Mouse (Mus musculus) 3T3-L1 (cell line): ENCODE results near the gene Fmo1.

ENCODE experiments used
- DNase-seq: peaks from one replicate; pipeline ENCODE4 v3.0.0-alpha.2; 2015; ENCODE audit warnings: low read depth, low spot score

Fmo1 gene

GRCm38 (mm10) chr1:162862328-162862727 lies 4.1 kb downstream of the Fmo1 start:
- no peak for DNase-seq

- DNase-seq = no peak
Measured at GRCm38 (mm10) chr1:162859996-162860605, 6.3 kb downstream of the Fmo1 start.

DNA sequence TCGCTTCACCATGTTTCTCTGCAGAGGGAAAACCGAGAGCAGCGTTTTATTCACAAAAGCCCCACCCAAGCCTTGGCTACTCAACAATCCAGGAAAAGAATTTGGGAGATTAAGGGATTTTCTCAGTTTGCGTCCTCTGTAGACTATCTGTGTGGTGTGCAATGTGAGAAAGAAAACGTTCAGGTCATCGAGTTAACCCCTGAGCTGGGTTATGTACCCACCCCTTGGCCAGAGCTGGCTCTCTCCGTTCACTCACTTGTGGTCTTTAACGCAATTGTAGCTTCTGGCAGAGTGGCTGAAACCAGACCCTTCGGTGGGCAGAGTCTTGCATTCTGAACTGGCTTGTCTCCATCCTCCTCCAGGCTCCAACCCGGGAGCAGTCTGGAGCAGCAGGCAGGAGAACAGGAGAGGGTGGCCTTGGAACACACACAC lies 6.8 kb downstream of the Fmo1 start:
- no peak for DNase-seq

GRCm38 (mm10) chr1:162858748-162859130 lies 7.7 kb downstream of the Fmo1 start:
- DNase-seq = no peak

GRCm38 (mm10) chr1:162857766-162858747 lies 8.4 kb downstream of the Fmo1 start:
- DNase-seq = no peak

- DNase-seq = no peak
Measured at GRCm38 (mm10) chr1:162853812-162854482, 12.5 kb downstream of the Fmo1 start.

GRCm38 (mm10) chr1:162847554-162847953 lies 18.9 kb downstream of the Fmo1 start:
- DNase-seq = no peak

DNA sequence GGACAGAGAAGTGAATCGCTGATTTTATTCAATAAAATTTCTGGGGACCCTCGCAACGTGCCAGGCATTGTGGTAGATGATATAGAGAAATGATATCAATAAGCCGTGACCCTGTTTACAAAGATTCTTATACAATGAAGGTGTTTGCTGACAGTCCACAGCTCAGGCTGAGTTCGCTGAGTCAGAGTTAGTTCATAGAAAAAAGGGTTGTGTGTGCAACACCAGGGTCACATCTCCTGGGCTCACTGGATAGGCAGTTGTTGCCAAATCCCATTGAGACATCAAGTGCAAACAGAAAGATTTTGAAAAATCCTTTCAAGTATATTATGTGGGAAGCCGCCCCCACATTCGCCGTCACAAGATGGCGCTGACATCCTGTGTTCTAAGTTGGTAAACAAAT lies 26.2 kb downstream of the Fmo1 start:
- no peak for DNase-seq

DNA sequence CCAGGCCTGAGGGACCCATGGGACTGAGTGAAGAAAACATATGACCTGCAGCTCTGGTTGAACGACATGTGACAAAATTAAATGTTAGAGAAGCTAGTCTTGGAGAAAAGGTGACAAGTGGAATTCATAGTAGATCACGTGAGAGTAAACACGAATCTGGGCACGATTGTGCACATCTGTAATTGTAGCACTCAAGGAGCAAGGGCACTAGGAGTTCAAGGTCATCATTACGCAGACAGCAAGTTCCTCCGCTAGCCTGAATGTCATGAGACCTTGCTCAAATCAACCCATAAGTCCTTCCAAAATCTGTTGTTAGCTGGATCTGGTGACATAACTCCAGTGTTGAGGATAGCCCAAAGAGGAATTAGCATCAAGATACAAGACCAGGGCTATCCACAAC lies 27.4 kb downstream of the Fmo1 start:
- no peak for DNase-seq

GRCm38 (mm10) chr1:162834342-162834741 lies 32.1 kb downstream of the Fmo1 start:
- DNase-seq = no peak

DNA sequence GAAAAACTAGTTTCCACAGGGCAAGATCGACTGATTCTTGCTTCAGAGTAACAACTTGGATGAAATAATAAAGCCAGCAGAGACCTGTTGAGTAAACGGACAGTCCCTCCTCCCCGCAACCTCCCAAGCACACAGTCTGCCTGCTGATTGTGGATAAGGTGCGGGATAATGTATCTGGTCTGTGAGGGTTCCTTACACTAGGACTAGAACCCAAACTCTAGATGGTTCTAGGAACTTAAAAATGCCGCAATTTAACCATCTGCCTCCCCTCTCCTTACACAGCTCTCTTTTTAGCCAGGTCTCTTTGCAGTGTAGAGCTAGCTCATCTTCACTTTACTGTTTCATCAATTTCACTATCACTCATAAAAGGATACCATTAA lies 33.8 kb downstream of the Fmo1 start:
- DNase-seq = no peak

DNA sequence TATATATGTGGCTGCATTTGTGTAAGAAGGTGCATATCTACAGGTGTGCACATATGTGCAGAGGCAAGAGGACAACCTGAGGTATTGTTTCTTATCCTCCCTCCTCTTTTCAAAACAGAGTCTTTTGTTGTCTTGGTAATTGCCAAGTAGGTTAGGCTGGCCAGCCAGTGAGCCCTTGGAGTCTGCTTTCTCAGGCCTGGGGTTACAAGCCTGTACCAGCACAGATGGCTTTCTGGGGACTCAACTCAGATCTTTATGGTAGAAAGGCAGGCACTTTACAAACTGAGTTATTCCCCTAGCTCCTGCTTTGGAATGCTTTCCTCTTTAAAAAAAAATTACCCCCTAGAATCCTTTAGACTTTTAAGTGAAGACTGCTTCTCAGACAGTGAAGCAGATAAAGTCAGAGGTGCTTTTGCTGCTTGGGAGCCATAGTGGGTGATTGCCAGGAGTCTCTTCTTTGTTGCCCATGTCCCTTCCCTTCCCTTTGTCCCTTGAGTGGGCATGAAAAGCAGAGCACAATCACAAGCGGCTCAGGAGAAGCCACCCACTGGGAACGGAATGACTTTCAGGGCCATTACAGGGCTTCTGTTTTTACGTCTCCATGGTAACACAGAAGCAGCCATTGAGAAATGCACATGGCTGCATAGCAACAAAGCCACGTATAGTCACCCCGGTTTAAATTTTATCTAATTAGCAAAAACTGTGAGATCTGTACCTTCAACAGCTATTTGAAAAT lies 34.4 kb downstream of the Fmo1 start:
- no peak for DNase-seq

- no peak for DNase-seq
Measured at GRCm38 (mm10) chr1:162819280-162819679, 47.1 kb downstream of the Fmo1 start.

DNA sequence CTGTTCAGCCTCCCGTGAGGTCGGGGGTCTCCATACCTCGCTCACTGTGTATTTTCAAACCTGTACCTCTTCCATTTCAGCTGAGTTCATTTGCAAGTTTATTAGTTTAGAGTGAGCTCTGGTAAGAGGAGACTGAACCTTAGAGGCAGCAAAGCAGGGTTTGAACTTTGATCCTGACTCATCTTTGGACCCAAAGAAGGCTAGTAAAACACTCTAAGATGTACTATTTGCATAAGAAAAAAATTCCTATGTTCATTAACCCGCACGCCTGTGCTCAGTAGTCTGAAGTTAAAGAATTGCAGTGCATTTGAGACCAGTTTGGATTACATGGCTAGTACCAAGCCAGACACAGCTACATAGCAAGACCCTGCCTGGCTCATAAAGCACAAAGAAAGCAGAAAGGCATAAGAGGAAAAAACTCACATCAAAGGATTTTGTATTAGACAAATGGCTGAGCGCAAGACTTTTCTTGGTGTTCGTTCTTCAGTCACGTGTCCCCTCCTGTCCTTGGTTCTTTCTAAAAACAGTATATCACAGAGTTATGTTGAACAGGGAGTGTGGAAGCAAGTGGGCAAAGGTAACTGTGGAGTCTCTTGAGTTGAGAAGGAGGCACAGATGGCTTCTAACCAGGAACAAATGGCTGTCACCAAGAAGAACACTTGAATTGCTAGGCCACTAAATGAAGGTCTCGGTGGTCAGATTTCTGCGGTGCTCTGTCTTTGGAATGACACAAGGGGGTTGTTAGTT lies 50.9 kb downstream of the Fmo1 start:
- no peak for DNase-seq

GRCm38 (mm10) chr1:162814932-162815331 lies 51.5 kb downstream of the Fmo1 start:
- no peak for DNase-seq

DNA sequence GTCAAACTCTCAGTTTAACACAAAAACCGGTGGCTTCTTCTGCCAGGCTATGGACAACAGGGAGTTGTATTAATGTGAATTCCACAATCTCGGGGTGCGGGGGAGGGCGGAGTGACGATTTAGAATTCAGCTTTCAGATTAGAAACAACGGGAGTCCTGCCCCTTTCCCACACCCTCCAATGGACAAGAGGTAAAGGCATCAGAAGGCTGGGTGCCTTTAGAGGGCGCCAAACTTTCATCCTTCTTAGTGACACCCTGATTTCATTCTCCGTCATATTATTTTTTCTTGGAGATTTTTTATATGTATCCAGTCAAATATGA lies 52.6 kb downstream of the Fmo1 start, which contains the start of gene Fmo4:
Fmo4 (minus strand) TSS at position 137 of the 321 bp plus-strand sequence.
- peak; percentile 50 for DNase-seq

- no peak for DNase-seq
Measured at GRCm38 (mm10) chr1:162813143-162813835, 53.1 kb downstream of the Fmo1 start.

- no peak for DNase-seq
Measured at GRCm38 (mm10) chr1:162808541-162808940, 57.9 kb downstream of the Fmo1 start.

GRCm38 (mm10) chr1:162807441-162807840 lies 59.0 kb downstream of the Fmo1 start:
- no peak for DNase-seq

DNA sequence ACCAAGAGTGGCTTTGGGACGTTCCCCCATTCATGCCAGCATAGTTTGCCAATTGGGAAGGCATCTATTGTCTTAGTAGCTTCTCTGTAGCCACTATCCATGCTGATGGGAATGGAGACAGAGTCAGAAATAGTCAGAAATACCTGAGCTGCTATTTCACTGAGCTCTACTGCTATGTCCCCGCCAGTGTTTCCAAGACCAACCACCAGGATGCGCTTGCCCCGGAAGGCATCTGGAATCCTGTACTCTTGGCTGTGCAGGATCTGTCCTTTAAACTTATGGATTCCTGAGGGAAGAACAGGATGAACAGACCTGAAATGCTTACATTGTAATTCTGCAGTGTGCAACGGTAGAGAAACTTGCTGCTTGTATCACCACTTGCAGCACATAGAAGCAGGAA lies 61.4 kb downstream of the Fmo1 start:
- peak; percentile 10 for DNase-seq
